Mouse (Mus musculus): ENCODE measurements around the gene Tapbpl.

Tapbpl gene

DNA sequence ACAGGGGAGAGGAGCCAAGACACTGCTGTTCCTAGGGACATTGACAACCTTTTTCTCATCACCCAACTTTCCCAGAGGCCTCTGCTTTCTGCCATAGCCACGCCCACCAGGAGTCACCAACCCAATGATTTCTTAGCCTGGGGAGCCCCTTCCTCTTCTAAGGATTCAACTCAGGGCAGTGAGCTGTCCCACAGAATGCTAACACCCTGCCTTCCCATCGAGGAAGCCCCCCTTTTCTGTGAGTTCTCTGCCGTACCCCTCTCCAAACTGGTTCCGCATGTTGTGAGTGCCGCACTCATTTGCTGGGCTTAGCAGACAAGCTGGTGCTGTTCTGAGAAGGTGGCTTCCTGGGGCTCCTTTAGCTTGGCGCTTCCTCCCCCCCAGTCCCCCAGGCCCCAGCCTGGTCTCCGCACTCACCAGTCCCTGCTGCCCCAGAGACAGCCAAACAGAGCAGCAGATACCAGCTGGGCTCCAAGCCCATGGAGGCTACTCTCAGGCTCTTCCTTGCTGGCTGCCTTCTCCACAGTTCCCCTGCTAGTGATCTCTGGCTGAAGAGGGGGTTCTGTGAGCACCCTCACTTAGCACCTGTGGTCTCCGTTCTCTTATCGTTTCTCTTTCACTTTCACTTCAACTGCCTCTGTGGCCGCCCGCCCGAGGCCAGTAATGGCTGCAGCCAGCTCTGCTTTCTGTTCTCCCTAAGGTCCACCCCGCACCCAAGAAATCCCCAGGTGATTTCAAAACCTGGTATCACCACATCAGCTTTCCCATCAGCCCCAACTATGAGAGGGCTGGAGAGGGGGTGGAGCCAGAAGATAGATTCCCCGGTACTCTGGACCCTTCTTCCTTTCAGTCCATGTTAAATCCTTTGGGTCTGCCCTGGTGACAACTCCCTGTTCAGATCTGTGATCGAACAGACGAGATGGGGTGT lies at the start of gene Tapbpl:
TSS of gene Tapbpl (minus strand) at position 744 of the 928 bp plus-strand sequence.
- TF ChIP-seq GATA4 (IDR thresholded peaks at IDR 0.05; ENCODE audit: insufficient replicate concordance, low read length) = no peak

DNA sequence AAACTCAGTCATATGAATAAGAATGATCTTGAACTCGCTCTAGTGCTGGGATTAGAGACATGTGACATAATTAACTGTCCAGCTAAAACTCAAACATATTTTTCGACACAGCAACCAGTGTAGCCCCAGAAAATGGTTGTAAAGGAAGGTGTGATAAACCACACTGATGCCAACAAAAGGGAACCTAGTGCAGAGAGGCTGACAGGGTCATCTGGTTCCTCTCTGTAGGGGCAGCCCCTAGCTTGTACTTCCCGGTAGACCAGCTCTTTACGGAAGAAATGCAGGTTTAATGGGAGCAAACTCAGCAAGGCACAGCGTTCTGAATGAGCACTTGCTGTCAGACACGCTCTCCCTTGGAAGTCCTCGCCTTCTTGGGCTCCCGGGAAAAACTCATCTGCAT lies 48.1 kb upstream of the Tapbpl start:
- TF ChIP-seq GATA4 (IDR thresholded peaks at IDR 0.05; ENCODE audit: insufficient replicate concordance, low read length) = no peak

DNA sequence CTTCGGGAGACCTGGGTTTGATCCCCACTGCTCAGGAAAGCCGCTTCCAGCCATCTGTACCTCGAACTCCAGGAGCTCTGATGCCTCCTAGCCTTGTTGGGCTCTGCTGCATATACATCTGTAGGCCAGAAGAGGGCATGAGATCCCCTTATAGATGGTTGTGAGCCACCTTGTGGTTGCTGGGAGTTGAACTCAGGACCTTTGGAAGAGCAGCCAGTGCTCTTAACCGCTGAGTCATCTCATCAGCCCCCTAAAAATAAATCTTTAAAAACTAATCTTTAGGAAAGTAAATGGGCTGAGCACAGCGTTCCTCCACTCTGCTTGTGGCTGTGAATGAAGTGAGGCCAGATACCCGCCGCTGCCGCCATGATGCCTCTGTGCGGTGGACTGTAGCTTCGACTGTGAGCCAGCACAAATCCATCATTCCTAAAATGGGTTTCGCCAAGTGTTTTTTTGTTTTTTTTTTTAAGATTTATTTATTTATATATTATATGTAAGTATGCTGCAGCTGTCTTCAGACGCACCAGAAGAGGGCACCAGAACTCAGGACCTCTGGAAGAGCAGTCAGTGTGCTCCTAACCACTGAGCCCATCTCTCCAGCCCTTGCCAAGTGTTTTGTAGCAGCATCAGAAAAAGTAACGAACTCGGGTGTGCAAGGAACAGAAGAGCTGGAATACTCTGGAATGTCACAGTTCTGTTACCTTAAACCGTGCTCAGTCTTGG lies 43.3 kb upstream of the Tapbpl start:
- no peak for TF ChIP-seq GATA4 (IDR thresholded peaks at IDR 0.05; ENCODE audit: insufficient replicate concordance, low read length)

DNA sequence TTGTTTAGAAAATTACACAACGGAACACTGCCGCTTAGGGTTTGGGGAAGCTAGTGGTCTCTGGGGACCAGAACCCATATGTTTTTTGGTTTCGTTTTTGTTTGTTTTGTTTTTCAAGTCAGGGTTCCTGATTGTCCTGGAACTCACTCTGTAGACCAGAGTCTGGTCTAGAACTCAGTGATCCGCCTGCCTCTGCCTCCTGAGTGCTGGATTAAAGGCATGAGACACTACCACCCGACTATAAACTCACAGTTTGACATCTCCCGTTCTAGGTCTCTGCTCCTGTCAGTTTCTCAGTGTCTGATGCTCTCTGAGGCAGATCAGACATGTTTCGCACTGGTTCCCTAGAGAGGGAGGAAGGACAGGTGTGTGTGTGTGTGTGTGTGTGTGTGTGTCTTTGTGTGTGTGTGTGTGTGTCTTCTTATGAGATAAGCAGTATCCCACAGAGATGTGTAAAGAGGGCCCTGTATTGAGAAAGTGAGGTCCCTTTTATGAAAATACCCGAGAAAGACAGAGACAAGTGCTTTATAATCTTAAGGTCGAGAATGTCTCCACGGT lies 40.6 kb upstream of the Tapbpl start:
- TF ChIP-seq GATA4 (IDR thresholded peaks at IDR 0.05; ENCODE audit: insufficient replicate concordance, low read length) = no peak

DNA sequence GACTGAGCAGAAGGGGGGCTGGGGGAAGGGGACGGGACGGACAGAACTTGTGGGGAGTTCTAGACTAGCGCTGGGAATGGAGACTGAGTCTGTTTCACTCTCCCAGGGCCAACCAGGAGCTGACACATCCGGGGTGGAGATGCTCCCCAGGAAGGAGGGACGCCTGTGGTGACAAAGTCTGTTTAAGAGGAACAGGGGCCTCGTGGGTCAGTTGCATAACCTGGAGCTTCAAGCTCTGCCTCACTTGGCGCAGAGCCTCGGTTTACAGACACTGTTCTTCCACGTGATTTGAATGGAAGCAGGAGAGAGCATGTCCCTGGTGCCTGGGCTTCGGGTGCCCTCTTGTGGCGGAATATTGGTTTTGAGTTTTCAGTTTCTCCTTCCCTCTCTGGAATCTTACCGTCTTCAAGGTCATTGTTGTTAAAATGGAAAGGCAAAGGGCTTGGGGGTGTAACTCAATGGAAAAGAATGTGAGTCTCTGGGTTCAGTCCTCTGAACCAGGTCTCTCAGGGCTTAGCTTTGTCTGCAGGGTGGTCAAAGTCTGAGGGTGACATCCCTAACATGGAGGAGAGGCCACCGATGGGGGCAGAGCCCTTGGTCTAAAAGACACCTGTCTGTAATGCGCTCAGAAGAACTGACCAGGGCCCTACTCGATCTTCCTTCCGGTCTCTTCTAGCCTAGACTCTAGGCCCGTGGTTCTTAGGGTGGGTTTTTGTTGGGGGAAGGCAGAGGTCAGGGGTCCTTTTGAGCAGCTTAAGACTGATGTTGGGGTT lies 40.0 kb upstream of the Tapbpl start:
- no peak; the same call in 1 of the 2 replicates for TF ChIP-seq GATA4 (IDR thresholded peaks at IDR 0.05; ENCODE audit: insufficient replicate concordance, low read length)

DNA sequence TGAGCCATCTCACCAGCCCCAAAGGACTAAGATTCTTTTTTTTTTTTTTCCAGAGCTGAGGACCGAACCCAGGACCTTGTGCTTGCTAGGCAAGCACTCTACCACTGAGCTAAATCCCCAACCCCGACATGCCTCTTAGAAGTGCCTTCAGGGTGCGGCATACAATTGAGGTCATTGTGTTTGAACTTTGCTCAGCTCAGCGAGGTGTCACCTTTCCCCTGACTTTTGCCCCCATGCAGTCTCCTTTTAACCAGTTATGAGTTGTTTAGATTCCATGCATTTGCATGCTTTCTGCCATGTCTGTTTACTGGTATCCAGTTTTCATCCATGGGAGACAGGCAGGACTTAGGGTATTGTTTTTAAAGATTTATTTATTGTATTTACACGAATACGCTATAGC lies 37.1 kb upstream of the Tapbpl start:
- no peak for TF ChIP-seq GATA4 (IDR thresholded peaks at IDR 0.05; ENCODE audit: insufficient replicate concordance, low read length)

DNA sequence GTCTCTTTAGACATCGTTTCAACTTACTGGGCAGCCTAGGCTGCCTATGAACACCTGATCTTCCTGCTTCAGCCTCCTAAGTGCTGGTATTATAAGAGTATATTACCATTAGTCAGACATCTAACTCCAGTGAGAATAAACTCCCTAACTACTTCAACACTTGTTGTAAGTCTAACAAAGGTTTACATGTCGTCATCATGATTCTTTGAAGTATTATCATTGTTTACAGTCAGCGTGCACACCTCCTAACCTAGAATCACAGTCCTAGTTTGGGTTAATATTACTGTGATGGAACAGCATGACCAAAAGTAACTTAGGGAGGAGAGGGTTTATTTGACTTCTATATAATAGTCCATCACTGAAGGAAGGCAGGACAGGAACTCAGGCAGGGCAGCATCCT lies 35.8 kb upstream of the Tapbpl start:
- TF ChIP-seq GATA4 (IDR thresholded peaks at IDR 0.05; ENCODE audit: insufficient replicate concordance, low read length) = no peak

DNA sequence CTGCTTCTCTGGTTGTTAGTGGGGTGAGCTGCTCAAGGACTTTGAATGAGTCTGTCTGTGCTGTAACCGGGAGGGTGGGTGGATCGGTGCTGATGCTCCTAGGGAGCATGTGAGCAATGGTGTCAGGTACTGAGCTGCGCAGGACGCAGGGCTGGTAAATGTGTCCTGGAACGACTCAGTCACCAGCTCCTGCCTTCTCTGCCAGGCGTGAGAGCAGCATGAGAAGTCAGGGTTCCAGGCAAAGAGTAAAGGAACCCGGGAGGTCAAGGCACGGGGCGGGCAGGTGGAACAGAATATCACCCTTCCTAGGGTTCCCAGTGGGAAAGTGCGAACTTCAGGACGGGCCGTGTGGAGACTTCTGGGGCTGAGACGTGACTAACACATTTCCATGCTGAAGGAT lies 34.4 kb upstream of the Tapbpl start:
- no peak for TF ChIP-seq GATA4 (IDR thresholded peaks at IDR 0.05; ENCODE audit: insufficient replicate concordance, low read length)

DNA sequence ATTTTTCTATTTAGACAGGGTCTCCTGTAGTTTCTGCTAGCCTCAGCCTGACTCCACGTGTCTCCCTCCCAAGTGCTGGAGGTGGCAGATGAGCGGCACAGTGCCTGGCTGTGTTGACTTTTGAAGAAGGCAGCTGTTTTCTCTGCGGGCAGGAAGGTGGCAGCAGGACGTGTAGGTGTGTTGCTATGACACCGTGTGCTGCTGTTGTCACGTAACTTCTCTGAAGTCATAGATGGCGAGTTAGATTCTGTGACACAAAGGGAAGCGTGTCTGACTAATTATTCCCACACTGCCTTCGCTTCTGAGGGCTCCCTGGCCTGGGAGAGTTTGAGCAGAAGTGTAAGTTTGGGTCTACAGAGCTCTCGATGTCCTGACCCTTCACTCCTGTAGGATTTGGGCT lies 33.6 kb upstream of the Tapbpl start:
- TF ChIP-seq GATA4 (IDR thresholded peaks at IDR 0.05; ENCODE audit: insufficient replicate concordance, low read length) = no peak

DNA sequence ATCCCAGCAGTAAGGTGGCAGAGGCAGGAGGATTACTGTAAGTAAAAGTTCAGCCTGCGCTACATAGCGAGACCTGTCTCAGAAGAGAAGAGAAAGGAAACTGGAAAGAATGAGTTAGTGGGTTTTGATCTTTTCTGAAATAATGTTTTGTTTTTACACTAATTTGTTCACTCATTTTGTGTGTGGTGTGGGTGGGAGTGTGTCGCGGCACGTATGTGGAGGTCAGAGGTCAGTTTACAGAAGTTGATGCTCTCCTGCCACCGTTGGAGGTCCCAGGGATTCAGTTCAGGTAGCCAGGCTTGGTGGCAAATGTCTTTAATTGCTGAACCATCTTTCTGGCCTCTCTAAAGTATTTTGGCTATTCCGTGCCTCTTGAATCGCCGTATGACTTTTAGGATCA lies 32.6 kb upstream of the Tapbpl start:
- no peak for TF ChIP-seq GATA4 (IDR thresholded peaks at IDR 0.05; ENCODE audit: insufficient replicate concordance, low read length)

DNA sequence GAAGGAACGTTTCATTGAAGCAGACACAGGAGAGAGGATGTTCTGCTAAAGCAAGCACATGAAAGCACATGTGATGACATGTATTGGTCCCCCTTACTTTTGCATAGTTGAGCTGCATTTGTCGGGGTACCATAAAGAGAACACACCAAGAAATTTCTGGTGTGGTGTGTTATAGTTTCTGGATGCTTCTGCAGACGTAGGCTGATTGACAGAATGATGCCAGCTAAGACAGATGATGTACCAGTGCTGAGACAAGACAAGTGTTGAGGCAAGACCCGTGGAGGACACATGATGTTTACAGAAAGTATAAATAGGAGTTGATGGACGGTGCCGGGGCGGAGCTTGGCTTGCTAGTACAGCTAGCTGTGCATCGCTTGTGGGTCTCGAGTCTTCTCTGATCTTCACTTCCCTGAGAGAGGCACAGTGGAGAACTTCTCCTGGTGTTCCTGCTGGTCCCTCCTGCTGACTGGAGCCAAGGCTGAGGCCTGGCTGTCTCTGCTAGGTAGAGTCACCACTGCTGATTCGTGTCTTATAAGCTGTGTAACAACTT lies 28.4 kb upstream of the Tapbpl start:
- no peak for TF ChIP-seq GATA4 (IDR thresholded peaks at IDR 0.05; ENCODE audit: insufficient replicate concordance, low read length)

DNA sequence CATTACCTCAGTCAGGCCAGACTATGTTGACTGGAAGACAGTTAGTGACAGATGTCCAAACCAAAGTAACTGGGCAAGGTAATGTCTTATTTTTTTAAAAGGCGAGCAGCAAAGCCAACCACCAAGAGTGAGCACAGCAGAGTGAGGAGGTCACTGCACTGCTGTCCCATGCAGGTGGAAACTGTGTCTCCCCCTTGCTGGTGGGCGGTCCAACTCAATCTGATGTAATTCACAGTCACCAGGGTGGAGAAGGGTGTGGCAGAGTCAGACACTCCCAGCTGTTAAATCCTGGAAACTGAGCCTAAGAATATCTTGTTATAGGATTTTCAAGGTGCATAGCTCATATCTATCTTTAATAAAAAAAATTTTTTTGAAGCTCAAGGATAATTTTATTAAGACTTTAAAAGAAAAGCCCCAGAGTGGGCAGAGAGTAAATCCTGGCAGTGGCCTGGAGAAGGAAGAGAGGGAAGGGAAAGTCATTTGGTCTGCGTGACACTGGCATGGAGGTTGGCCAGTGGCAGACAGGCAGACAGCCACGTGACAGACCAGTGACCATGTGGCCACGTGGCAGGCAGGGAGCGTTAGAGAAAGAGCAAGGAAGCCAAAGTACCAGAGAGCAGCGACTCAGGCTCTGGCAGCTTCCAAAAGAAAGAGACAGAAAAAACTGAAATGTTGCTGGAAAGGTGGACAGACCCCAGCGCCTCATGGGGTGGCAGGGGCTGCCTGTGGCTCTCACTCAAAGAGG lies 24.7 kb upstream of the Tapbpl start:
- no peak for TF ChIP-seq GATA4 (IDR thresholded peaks at IDR 0.05; ENCODE audit: insufficient replicate concordance, low read length)

DNA sequence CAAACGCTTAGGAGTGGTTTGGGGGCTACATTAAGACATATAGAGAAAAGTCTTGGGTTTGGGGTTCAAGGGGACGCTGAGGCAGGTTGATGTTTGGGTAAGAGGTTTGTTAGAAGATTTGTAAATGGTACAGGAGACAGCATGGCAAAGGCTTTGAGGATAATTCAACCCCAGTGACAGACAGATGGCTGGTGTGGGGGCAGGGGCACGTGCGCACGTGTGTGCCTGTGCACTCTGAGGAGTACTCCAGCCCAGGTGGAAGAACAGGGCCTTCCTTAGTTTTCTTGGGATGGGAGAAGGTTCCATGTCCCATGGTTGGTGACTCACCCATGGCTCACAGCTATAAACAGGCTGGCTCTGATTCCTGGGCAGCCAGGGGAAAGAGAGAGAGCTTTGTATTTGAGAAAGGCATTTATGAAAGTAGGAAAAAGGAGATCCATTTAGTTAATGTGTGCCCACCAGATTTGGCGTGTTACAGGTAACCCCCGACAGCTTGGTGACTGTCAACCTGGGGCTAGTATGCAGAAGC lies 23.9 kb upstream of the Tapbpl start:
- no peak for TF ChIP-seq GATA4 (IDR thresholded peaks at IDR 0.05; ENCODE audit: insufficient replicate concordance, low read length)
